Mouse (Mus musculus): ENCODE measurements at regions not wholly inside any gene's neighbourhood (a gene's known extent, or its start where the extent isn't known, plus 50 kb on each side); places are given as distances from the start of the nearest gene placed in this dataset.

- no peak for DNase-seq (ENCODE audit: low spot score)
Measured at GRCm38 (mm10) chr14:105717821-105718220, 178.8 kb downstream of the Spry2 start.

- DNase-seq (ENCODE audit: low spot score) = no peak
Measured at GRCm38 (mm10) chr14:105708691-105709090, 187.9 kb downstream of the Spry2 start.

- DNase-seq (ENCODE audit: low spot score) = no peak
Measured at GRCm38 (mm10) chr14:105706756-105707155, 189.9 kb downstream of the Spry2 start.

GRCm38 (mm10) chr14:105698616-105699015, 198.0 kb downstream of the Spry2 start:
- DNase-seq (ENCODE audit: low spot score) = no peak

GRCm38 (mm10) chr14:105698086-105698485, 198.5 kb downstream of the Spry2 start:
- no peak for DNase-seq (ENCODE audit: low spot score)

- no peak for DNase-seq (ENCODE audit: low spot score)
Measured at GRCm38 (mm10) chr14:105697398-105697797, 199.2 kb downstream of the Spry2 start.

- DNase-seq (ENCODE audit: low spot score) = no peak
Measured at GRCm38 (mm10) chr14:105694969-105695368, 201.7 kb downstream of the Spry2 start.

- DNase-seq (ENCODE audit: low spot score) = no peak
Measured at GRCm38 (mm10) chr14:105693713-105694112, 202.9 kb downstream of the Spry2 start.

GRCm38 (mm10) chr14:105684826-105685465, 211.7 kb downstream of the Spry2 start:
- DNase-seq (ENCODE audit: low spot score) = no peak

GRCm38 (mm10) chr14:105684329-105684728, 212.3 kb downstream of the Spry2 start:
- DNase-seq (ENCODE audit: low spot score) = no peak

- no peak for DNase-seq (ENCODE audit: low spot score)
Measured at GRCm38 (mm10) chr14:105676646-105676930, 220.0 kb downstream of the Spry2 start.

GRCm38 (mm10) chr14:105675801-105676645, 220.6 kb downstream of the Spry2 start:
- DNase-seq (ENCODE audit: low spot score) = no peak

GRCm38 (mm10) chr14:105675006-105675405, 221.6 kb downstream of the Spry2 start:
- no peak for DNase-seq (ENCODE audit: low spot score)

GRCm38 (mm10) chr14:105668969-105669368, 227.7 kb downstream of the Spry2 start:
- DNase-seq (ENCODE audit: low spot score) = no peak

- no peak for DNase-seq (ENCODE audit: low spot score)
Measured at GRCm38 (mm10) chr14:105664671-105665198, 231.9 kb downstream of the Spry2 start.

- no peak for DNase-seq (ENCODE audit: low spot score)
Measured at GRCm38 (mm10) chr14:105663472-105663871, 233.1 kb downstream of the Spry2 start.

GRCm38 (mm10) chr14:105662839-105663238, 233.8 kb downstream of the Spry2 start:
- no peak for DNase-seq (ENCODE audit: low spot score)

- no peak for DNase-seq (ENCODE audit: low spot score)
Measured at GRCm38 (mm10) chr14:105658316-105658715, 238.3 kb downstream of the Spry2 start.

GRCm38 (mm10) chr14:105647166-105647565, 249.5 kb downstream of the Spry2 start:
- DNase-seq (ENCODE audit: low spot score) = no peak

GRCm38 (mm10) chr14:105644428-105644827, 252.2 kb downstream of the Spry2 start:
- DNase-seq (ENCODE audit: low spot score) = no peak

- no peak for DNase-seq (ENCODE audit: low spot score)
Measured at GRCm38 (mm10) chr14:105643285-105643957, 253.2 kb downstream of the Spry2 start.

GRCm38 (mm10) chr14:105632335-105632734, 264.3 kb downstream of the Spry2 start:
- no peak for DNase-seq (ENCODE audit: low spot score)

- DNase-seq (ENCODE audit: low spot score) = no peak
Measured at GRCm38 (mm10) chr14:105631681-105632031, 265.0 kb downstream of the Spry2 start.

All from urinary bladder, postnatal 10 days (tissue).